Mouse (Mus musculus): Measurements from ENCODE around the gene Tmem95. TPM values are rescaled to one million over a fixed set of nuclear protein-coding genes. Genes with fewer than 3 reads are reported as not detected.
"Not testable (repeated sequence)": the region's sequence is repeated elsewhere in the genome, so short reads cannot be mapped to it uniquely, and the experiment has no call there.

Tmem95 gene
- total RNA-seq (2021) = not detected

- no peak for DNase-seq (ENCODE audit: extremely low spot score in 1 of 2, low spot score in 2 of 2)
- intact Hi-C loops (cut with DNase I) = loop anchor here (5.0 kb wide), 1 partner anchor 76 kb away; the partner anchor contains the start of gene Fgf11
Measured at GRCm38 (mm10) chr11:69877878-69878277, at the start of gene Tmem95. Gene Tmem95 (minus strand): TSS chr11:69878018.

GRCm38 (mm10) chr11:69927501-69927900, 49.7 kb upstream of the Tmem95 start:
- no peak for DNase-seq (ENCODE audit: extremely low spot score in 1 of 2, low spot score in 2 of 2)
- intact Hi-C loops (cut with DNase I) = no loop called here

DNA sequence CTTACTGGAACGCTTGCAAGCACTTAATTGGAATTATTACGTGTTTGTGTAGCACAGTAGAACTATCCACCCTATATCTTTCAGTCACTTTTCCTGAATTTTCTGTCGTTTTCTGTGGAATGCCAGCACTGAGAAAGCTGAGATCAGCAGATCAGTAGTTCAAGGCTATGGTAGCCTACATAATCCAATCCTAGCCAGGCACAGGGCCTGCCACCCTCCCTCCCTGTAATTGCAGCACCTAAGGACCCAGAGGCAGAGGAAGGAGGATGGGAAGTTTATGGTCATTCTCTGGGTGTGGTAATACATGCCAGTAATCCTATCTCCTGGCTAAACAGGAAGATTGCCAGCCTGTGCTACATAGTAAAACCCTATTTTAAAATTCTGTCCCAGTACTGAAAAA, 45.0 kb upstream of the Tmem95 start:
- intact Hi-C loops (cut with DNase I) = no loop called here
- DNase-seq (ENCODE audit: extremely low spot score in 1 of 2, low spot score in 2 of 2) = no peak

GRCm38 (mm10) chr11:69922012-69922756, 44.4 kb upstream of the Tmem95 start:
- intact Hi-C loops (cut with DNase I) = no loop called here
- no peak for DNase-seq (ENCODE audit: extremely low spot score in 1 of 2, low spot score in 2 of 2)

- intact Hi-C loops (cut with DNase I) = no loop called here
- peak; percentile 100 for DNase-seq (ENCODE audit: extremely low spot score in 1 of 2, low spot score in 2 of 2)
Measured at GRCm38 (mm10) chr11:69921114-69922011, 43.5 kb upstream of the Tmem95 start, which contains the start of gene Eif5a. Gene Eif5a (minus strand): TSS chr11:69921958.

GRCm38 (mm10) chr11:69920266-69921031, 42.6 kb upstream of the Tmem95 start:
- intact Hi-C loops (cut with DNase I) = no loop called here
- DNase-seq (ENCODE audit: extremely low spot score in 1 of 2, low spot score in 2 of 2) = peak in 1 of 2 experiments; percentile 83

DNA sequence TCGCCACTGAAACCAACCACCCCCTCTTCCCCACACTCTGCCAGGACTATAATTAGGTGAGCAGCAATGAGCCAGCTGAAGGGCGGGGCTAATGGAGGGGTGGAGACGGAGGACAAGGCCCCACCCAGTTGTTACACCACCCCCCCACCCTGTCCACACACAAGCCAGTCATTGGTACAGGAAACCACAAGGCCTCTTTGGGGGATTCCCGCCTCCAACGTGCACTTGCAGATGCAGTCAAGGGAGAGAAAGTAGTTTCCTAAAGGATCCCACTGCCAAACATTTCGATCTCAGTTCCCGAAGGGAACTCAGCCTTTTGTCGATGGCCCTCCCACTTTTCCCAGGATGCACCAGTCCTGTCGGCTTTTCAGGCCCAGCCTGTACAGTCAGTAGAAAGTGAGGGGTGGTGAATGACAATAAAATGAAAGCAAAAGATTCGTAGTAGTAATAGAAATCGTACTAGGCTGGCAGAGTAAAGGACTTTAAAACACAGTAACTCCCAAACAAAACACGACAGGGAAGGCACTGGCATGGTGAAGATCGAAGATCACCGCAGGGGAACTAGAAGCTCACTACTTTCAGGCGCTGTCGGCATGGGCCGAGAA, 41.9 kb upstream of the Tmem95 start:
- intact Hi-C loops (cut with DNase I) = no loop called here
- DNase-seq (ENCODE audit: extremely low spot score in 1 of 2, low spot score in 2 of 2) = peak in 1 of 2 experiments; percentile 84

DNA sequence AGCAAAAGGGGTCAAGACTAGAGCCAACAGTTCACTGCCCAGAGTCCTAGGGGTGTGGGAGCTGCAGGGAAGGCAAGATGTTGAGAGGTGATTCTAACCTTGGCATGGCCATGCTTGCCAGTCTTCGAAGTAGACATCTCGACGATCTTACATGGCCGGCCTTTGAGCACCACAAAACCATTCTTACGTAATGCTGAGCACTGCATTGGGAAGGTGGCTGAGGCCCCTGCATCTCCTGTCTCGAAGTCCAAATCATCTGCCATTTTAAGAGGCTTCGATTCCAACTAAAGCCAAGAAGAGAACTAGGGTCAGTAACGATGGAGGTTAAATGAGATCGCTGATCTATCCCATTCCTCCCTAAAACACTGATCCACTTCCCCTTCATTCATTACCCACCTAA, 41.2 kb upstream of the Tmem95 start:
- intact Hi-C loops (cut with DNase I) = no loop called here
- no peak for DNase-seq (ENCODE audit: extremely low spot score in 1 of 2, low spot score in 2 of 2)

GRCm38 (mm10) chr11:69918118-69918517, 40.3 kb upstream of the Tmem95 start:
- no peak for DNase-seq (ENCODE audit: extremely low spot score in 1 of 2, low spot score in 2 of 2)

GRCm38 (mm10) chr11:69917379-69917948, 39.6 kb upstream of the Tmem95 start:
- DNase-seq (ENCODE audit: extremely low spot score in 1 of 2, low spot score in 2 of 2) = no peak
- intact Hi-C loops (cut with DNase I) = no loop called here

More at GRCm38 (mm10) chr11:69918118-69918517, 40.3 kb upstream of the Tmem95 start:
- intact Hi-C loops (cut with DNase I) = no loop called here

- DNase-seq (ENCODE audit: extremely low spot score in 1 of 2, low spot score in 2 of 2); intact Hi-C loops (cut with DNase I): not testable (repeated sequence)
Measured at GRCm38 (mm10) chr11:69916652-69917378, 39.0 kb upstream of the Tmem95 start.

- intact Hi-C loops (cut with DNase I) = no loop called here
- no peak for DNase-seq (ENCODE audit: extremely low spot score in 1 of 2, low spot score in 2 of 2)
Measured at GRCm38 (mm10) chr11:69915667-69916627, 38.1 kb upstream of the Tmem95 start.

DNA sequence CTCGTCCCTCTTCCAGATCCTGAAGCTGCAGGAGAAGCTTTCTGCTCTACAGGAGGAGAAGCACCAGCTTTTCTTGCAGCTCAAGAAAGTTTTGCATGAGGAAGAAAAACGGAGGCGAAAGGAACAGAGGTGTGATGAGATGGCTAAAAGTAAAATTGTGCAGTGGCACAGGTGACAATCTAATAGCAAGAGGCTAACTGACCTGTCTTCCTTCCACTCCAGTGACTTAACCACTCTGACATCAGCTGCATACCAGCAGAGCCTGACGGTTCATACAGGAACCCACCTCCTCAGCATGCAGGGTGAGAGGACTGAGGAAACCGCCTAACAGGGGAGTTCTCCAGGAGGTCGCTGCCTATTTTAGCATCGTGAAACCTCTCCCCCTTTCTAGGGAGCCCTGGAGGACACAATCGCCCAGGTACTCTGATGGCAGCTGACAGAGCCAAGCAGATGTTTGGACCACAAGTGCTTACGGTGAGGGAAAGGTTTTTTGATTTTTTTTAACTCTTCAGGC, 37.2 kb upstream of the Tmem95 start:
- no peak for DNase-seq (ENCODE audit: extremely low spot score in 1 of 2, low spot score in 2 of 2)
- intact Hi-C loops (cut with DNase I) = no loop called here

- no peak for DNase-seq (ENCODE audit: extremely low spot score in 1 of 2, low spot score in 2 of 2)
- intact Hi-C loops (cut with DNase I) = no loop called here
Measured at GRCm38 (mm10) chr11:69914372-69914764, 36.5 kb upstream of the Tmem95 start.

GRCm38 (mm10) chr11:69913554-69914371, 35.9 kb upstream of the Tmem95 start, which contains the start of gene Gps2:
Gene Gps2 (plus strand): TSS chr11:69913888.
- DNase-seq (ENCODE audit: extremely low spot score in 1 of 2, low spot score in 2 of 2) = peak; percentile 93 to 94
- intact Hi-C loops (cut with DNase I) = no loop called here
